Mouse (Mus musculus) lung, adult 2 months (tissue): ENCODE data around the gene Crabp2.

ENCODE experiments used
- CTCF ChIP-seq: fragments of 200-500 bp; IDR thresholded peaks from 2 replicates; pipeline ENCODE4 v1.5.1; 2011; ENCODE audit warnings: mild to moderate bottlenecking, low read length, control low read depth; ENCODE audit not compliant: insufficient read depth
- POLR2A ChIP-seq: fragments of 200-500 bp; IDR thresholded peaks from 2 replicates; pipeline ENCODE4 v1.6.1; 2011; ENCODE audit warnings: low read depth, mild to moderate bottlenecking, control low read depth, low read length, borderline replicate concordance; ENCODE audit errors: extremely low read depth

GRCm38 (mm10) chr3:87981214-87981760 lies 32.8 kb downstream of the Crabp2 start:
- TF ChIP-seq CTCF, result no peak
- TF ChIP-seq POLR2A, result no peak
